Mouse (Mus musculus): ENCODE measurements around the gene Wdr48.

Wdr48 gene

DNA sequence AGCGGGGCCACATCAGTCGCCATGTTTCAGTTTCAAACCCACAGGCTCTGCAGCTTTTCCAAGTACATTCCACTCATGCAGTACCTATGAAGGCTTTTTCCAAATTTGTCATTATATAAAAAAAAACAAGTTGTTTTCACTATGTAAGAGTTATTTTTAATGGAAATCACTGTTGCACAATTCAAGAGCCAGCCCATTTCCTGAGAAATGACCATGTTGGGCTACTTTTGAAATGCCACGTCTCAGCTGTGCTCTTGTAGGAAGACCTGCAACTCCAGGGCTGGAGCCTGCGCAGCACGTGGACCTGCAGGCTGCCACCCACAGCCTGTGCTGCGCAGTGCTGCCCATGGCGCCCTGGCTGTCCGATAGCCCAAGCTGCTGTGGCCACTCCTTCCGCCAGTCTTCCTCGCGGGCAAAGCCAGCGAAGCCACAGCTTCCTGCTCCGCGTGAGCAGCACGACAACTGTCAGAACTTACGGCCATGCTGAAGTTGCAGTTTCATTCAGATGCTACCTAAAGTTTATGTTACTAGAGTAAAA is 30.5 kb downstream of the Wdr48 start:
- no peak for DNase-seq (ENCODE audit: extremely low read depth, low read depth, low spot score)

- DNase-seq (ENCODE audit: extremely low read depth, low read depth, low spot score) = no peak
These were observed 31.1 kb downstream of the Wdr48 start for GRCm38 (mm10) chr9:119925729-119926128.

GRCm38 (mm10) chr9:119926497-119926896 is 31.8 kb downstream of the Wdr48 start:
- no peak for DNase-seq (ENCODE audit: extremely low read depth, low read depth, low spot score)

- DNase-seq (ENCODE audit: extremely low read depth, low read depth, low spot score) = no peak
These were observed 37.7 kb downstream of the Wdr48 start for GRCm38 (mm10) chr9:119932358-119932757.

- DNase-seq (ENCODE audit: extremely low read depth, low read depth, low spot score) = no peak
These were observed 39.0 kb downstream of the Wdr48 start for GRCm38 (mm10) chr9:119933675-119934074.

DNA sequence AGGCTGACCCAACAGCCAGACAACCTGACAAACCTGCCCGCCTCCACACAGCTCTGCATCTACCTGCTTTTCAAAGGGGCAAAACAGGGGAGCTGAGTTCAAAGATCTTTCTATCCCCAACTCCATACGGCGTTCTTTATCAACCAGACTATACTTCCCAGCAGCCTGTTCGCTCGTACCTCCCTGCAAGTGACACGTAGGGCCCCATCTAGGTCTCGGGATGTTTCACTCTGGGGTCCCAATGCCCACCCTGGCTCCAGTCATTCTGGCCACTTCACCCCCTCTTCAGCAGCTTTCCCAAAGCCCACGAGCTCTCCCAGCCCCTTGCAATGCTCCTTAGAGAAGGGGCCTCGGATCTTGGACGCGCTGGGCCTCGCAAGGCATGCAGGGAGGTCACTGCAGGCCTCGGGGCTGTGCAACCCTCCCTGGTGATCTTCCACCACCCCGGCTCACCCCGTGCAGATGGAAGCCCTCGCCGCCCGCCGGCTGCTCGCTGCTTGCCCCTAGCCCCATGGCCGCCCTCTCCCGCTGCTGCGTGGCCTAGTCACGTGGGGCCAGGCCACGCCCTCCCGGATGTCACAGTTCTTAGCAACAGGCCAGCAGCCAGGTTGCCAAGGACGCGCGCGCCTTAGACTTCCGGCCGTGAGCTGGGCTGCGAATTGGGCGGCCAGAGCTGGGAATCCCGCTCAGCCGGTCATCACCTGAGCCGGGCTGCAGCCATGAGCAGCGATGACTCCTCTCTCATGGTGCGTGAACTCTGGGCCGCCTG is 42.5 kb downstream of the Wdr48 start, which contains the start of the genes Gorasp1 and Ttc21a:
Gene Gorasp1 (minus strand): TSS at position 561 of the 769 bp plus-strand sequence.
Gene Ttc21a (plus strand): TSS at position 602 of the 769 bp plus-strand sequence.
- DNase-seq (ENCODE audit: extremely low read depth, low read depth, low spot score) = peak; percentile 37

DNA sequence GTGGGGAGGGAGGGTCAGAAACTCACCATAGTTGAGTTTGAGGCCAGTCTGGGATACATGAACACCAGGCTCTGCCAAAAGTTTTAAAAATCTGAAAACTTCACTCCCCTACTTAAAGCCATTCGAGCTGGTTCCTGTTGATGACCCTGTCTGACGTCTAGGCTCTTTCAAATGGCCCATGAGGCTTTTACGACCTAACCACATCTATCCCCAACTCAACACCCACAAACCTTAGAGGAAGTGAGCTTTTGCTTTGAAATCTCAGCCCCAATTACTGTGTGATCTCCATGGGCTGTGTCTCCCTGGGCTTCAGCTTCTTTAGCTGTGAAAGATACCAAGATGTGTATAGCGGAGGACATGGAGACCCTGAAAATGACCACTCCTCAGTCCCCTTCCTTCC is 43.8 kb downstream of the Wdr48 start:
- no peak for DNase-seq (ENCODE audit: extremely low read depth, low read depth, low spot score)

DNA sequence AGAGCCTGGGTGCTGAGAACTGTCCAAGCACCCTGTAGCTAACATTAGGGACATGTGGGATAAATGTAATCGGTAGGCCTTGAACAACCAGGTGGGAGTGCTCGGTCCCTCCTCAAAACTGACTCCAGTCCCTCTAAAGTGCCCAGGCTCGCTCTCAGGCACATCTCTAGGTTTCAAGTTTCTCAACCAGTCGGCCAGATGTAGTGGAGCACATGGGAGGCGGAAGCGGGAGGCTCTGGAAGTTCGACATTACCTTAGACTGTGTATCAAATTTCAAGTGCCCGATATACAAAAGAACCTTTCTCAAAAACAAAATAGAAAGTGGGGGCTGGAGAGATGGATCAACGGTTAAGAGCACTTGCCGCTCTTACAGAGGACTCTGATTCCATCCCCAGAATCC is 45.0 kb downstream of the Wdr48 start:
- DNase-seq (ENCODE audit: extremely low read depth, low read depth, low spot score) = no peak

DNA sequence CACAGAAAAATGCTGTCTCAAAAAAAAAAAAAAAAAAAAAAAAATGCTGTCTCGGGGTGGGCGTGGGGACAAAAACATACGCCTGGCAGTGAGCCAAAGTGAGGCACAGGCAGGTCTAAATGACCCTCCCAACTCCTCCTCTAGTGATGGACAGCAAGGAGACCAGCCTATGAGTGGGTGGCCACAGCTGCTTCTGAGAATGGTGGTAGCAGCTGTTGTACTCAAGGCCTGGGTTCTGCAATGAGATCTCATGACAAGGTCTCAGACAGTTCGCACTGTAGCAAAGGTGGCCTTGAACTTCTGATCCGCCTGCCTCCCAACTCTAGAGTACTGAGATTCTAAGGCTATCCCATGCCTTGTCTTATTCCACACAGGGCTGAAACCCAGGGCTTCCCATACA is 46.7 kb downstream of the Wdr48 start:
- DNase-seq (ENCODE audit: extremely low read depth, low read depth, low spot score) = no peak

- DNase-seq (ENCODE audit: extremely low read depth, low read depth, low spot score) = no peak
These were observed 47.2 kb downstream of the Wdr48 start for GRCm38 (mm10) chr9:119941861-119942260.

DNA sequence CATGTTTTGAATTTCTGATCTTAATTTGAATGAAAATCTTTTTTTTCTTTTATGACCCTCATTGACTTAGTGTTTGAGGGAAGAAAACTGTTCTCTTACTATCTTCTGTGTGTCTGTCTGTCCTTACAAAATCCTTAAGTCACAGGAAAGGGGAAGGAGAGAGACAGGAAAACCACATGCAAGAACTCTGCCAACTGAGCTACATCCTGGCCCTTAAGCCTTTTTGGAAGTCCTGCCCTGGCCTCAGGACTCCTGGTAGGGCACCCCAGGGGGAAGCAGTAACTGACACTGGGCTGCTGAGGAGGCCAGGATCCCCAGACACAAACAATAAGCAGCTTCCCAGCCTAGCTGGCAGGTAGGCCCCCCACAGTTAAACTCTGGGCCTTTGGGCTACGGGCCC is 48.6 kb downstream of the Wdr48 start:
- no peak for DNase-seq (ENCODE audit: extremely low read depth, low read depth, low spot score)

DNA sequence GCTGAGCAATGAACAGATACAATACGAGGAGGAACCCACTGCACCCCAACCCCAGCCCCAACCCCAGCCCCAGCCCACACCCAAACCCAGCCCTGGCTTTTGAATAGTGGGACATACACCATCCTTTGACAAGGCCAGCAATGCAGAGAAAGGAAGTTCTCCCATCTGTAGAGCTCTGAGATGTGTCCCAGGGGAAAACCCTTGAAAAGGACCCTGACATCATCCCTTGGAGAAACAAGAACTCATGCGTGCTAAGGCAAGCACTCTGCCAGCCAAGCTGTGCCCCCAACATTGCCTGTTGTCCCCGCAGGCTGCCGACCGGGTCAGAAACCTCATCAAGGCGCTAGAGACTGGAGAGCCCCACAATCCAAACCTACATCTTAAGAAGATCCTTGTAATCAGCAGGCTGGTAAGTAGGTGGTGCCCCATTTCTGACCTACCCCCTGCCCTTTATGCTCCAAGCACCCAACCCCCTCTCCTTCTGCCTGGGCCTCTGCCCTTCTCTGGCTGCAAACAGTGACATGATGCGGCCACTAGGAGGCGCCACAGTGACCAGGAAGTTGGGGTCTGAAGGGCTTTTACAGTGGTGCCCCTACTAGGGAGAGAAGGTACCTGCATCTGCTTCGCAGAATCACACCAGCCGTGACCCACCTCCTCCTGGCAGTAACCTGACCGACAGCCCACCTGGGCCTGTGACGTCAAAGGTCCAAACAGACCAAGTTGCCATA is 50.7 kb downstream of the Wdr48 start:
- no peak for DNase-seq (ENCODE audit: extremely low read depth, low read depth, low spot score)

GRCm38 (mm10) chr9:119948804-119949203 is 54.1 kb downstream of the Wdr48 start:
- DNase-seq (ENCODE audit: extremely low read depth, low read depth, low spot score) = no peak

DNA sequence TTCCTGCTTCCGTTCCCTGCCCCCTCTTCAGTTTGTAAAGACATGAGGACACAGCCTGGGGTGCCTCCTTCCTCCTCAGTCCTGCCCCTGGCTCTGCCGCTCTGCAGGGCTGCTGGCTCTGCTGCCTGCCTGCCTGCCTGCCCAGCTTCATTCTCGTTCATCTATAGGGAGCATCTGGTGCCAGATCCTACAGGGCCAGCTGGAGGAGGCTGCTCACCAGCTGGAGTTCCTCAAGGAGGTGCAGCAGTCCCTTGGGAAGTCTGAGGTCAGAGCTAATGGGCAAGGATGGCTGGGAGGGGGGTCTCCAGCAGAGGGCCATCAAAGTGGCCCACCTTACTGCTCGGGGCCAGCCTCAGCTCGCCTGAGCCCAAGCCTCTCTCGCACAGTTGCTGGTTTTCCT is 55.8 kb downstream of the Wdr48 start:
- DNase-seq (ENCODE audit: extremely low read depth, low read depth, low spot score) = no peak

GRCm38 (mm10) chr9:119951388-119951787 is 56.7 kb downstream of the Wdr48 start:
- DNase-seq (ENCODE audit: extremely low read depth, low read depth, low spot score) = no peak

- DNase-seq (ENCODE audit: extremely low read depth, low read depth, low spot score) = no peak
These were observed 64.2 kb downstream of the Wdr48 start for GRCm38 (mm10) chr9:119958835-119959234.

GRCm38 (mm10) chr9:119962216-119962615 is 67.5 kb downstream of the Wdr48 start:
- DNase-seq (ENCODE audit: extremely low read depth, low read depth, low spot score) = no peak

- DNase-seq (ENCODE audit: extremely low read depth, low read depth, low spot score) = no peak
These were observed 68.4 kb downstream of the Wdr48 start for GRCm38 (mm10) chr9:119962987-119963667.

- DNase-seq (ENCODE audit: extremely low read depth, low read depth, low spot score) = no peak
These were observed 69.5 kb downstream of the Wdr48 start for GRCm38 (mm10) chr9:119964206-119964605.

DNA sequence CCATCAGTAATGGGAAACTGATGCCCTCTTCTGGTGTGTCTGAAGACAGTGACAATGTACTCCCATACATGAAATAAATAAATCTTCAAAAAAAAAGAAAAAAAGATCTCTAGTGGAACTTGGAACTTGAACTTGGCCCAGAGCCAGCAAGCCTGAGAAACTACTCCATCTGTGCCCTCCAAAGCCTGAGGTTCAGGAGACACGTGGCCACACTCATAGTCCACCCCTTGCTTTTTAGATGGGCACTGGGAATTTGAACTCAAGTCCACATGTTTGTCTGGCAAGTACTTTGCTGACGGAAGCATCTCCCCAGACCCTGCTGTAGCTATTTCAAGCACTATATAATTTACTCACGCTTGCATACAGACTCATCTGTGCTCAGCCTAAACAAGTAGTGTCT is 70.5 kb downstream of the Wdr48 start:
- DNase-seq (ENCODE audit: extremely low read depth, low read depth, low spot score) = no peak

DNA sequence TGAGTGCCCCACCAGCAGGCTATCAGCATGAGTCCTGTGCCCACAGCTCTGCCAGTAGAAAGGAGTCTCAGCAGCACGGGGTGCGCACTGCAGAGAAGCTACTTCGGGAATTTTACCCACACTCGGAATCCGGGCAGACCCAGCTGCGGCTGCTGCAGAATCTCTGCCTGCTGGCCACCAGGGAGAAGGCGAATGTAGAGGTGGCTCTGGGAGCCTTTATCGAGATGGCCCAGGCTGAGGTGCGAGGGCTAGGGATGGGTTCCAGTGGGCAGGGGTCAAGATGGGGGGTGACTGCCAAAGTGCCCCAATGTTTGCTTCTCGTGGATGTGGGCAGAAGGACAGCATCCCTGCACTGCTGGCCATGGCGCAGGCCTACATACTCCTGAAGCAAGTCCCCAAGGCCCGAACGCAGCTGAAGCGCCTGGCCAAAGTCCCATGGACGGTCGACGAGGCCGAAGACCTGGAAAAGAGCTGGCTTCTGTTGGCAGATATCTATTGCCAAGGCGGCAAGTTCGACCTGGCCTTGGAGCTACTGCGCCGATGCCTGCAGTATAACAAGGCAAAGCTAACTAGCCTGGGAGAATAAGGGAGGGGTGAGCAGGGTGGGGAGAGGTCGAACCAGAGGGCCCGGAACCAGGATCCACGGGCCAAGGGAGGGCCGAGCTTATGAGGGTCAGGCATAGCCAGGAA is 71.7 kb downstream of the Wdr48 start:
- DNase-seq (ENCODE audit: extremely low read depth, low read depth, low spot score) = no peak
